Mouse (Mus musculus) limb, embryonic 10.5 days (tissue): Measurements from ENCODE around the gene Alk. TPM values are rescaled to one million over a fixed set of nuclear protein-coding genes. Genes with fewer than 3 reads are reported as not detected.

ENCODE experiments used
- DNase-seq: peaks from one replicate; pipeline ENCODE4 v3.0.0-alpha.2; 2017; ENCODE audit warnings: low spot score
- H3K27ac ChIP-seq: fragments of 300-500 bp; sonication (generic); 2 replicates; pipeline ENCODE4 v1.5.1; 2016; ENCODE audit warnings: mild to moderate bottlenecking
- H3K27me3 ChIP-seq: fragments of 300-500 bp; sonication (generic); 2 replicates; pipeline ENCODE4 v1.6.1; 2016; ENCODE audit warnings: low read depth, mild to moderate bottlenecking; ENCODE audit not compliant: poor library complexity, severe bottlenecking
- H3K36me3 ChIP-seq: fragments of 300-500 bp; sonication (generic); 2 replicates; pipeline ENCODE4 v1.6.1; 2016; ENCODE audit warnings: mild to moderate bottlenecking, moderate library complexity
- H3K4me1 ChIP-seq: fragments of 300-500 bp; sonication (generic); 2 replicates; pipeline ENCODE4 v1.6.1; 2016
- H3K4me3 ChIP-seq: fragments of 300-500 bp; sonication (generic); 2 replicates; pipeline ENCODE4 v1.5.1; 2016; ENCODE audit warnings: mild to moderate bottlenecking, moderate library complexity
- H3K9me3 ChIP-seq: fragments of 300-500 bp; sonication (generic); replicated peaks from 2 replicates; pipeline ENCODE4 v1.6.1; 2016; ENCODE audit warnings: mild to moderate bottlenecking
- WGBS: fragments of 180-500 bp; shearing (Covaris S2); methylation state at CpG from one replicate; pipeline ENCODE4 v1.1.7; 2016; 5-methylcytosine and 5-hydroxymethylcytosine counted together
- polyA plus RNA-seq: library from polyadenylated mRNA; unstranded; fragments of >200 nt; fragmentation: Nextera tagmentation; extraction: Ambion mirVana; gene quantifications from 2 replicates; pipeline ENCODE4 v1.2.1, GENCODE M21; 2016

Gene Alk
- polyA plus RNA-seq, 1 experiment from 2014 or later, result 0.04 TPM

- Histone ChIP-seq H3K4me3 (no peak overlapping the region), H3K4me1 (no peaks in the 10 kb centered on the region), H3K27me3 (no peaks in the 10 kb centered on the region), H3K27ac (no peak overlapping the region), H3K36me3 (no peaks in the 10 kb centered on the region), H3K9me3 (no peaks in the 10 kb centered on the region)
- 73% methylated on average over 6 of the region's 6 CpGs for WGBS
- DNase-seq, result no peak
Measured at GRCm38 (mm10) chr17:72005365-72005764, 599.1 kb downstream of the Alk start.

- Histone ChIP-seq H3K9me3 (no peaks in the 10 kb centered on the region), H3K27me3 (no peaks in the 10 kb centered on the region), H3K36me3 (no peaks in the 10 kb centered on the region), H3K4me1 (peaks cover 8% of the 10 kb centered on the region), H3K4me3 (no peak overlapping the region), H3K27ac (no peak overlapping the region; the same call in 1 of the 2 replicates)
- no peak for DNase-seq
- WGBS, result 72% methylated on average over 5 of the region's 5 CpGs
Measured at GRCm38 (mm10) chr17:71999527-72000482, 604.6 kb downstream of the Alk start.

GRCm38 (mm10) chr17:71997680-71998079 lies 606.7 kb downstream of the Alk start:
- Histone ChIP-seq H3K27me3 (no peaks in the 10 kb centered on the region), H3K27ac (no peak overlapping the region), H3K9me3 (no peaks in the 10 kb centered on the region), H3K4me3 (no peak overlapping the region), H3K36me3 (no peaks in the 10 kb centered on the region), H3K4me1 (peaks cover 8% of the 10 kb centered on the region)
- WGBS, result 90% methylated on average over 3 of the region's 3 CpGs
- DNase-seq, result no peak

GRCm38 (mm10) chr17:71995539-71995938 lies 608.9 kb downstream of the Alk start:
- Histone ChIP-seq H3K4me1 (peaks cover 8% of the 10 kb centered on the region), H3K36me3 (no peaks in the 10 kb centered on the region), H3K27me3 (no peaks in the 10 kb centered on the region), H3K27ac (no peak overlapping the region), H3K9me3 (no peaks in the 10 kb centered on the region), H3K4me3 (no peak overlapping the region)
- no peak for DNase-seq
- 87% methylated on average over 3 of the region's 3 CpGs for WGBS

GRCm38 (mm10) chr17:71994144-71994543 lies 610.3 kb downstream of the Alk start:
- Histone ChIP-seq H3K27me3 (no peaks in the 10 kb centered on the region), H3K27ac (no peak overlapping the region), H3K4me1 (no peaks in the 10 kb centered on the region), H3K4me3 (no peak overlapping the region), H3K36me3 (no peaks in the 10 kb centered on the region), H3K9me3 (no peaks in the 10 kb centered on the region)
- WGBS, result 82% methylated on average over 1 of the region's 1 CpGs
- DNase-seq, result no peak

GRCm38 (mm10) chr17:71993011-71993410 lies 611.4 kb downstream of the Alk start:
- H3K4me3 ChIP-seq, result no peak overlapping the region
- H3K27me3 ChIP-seq, result no peaks in the 10 kb centered on the region
- no peaks in the 10 kb centered on the region for H3K36me3 ChIP-seq
- no peak overlapping the region for H3K27ac ChIP-seq
- no peaks in the 10 kb centered on the region for H3K9me3 ChIP-seq
- WGBS, result 97% methylated on average over 2 of the region's 2 CpGs
- no peak for DNase-seq
- H3K4me1 ChIP-seq, result no peaks in the 10 kb centered on the region

- H3K27ac ChIP-seq, result no peak overlapping the region
- H3K4me3 ChIP-seq, result no peak overlapping the region
- no peaks in the 10 kb centered on the region for H3K27me3 ChIP-seq
- WGBS, result 79% methylated on average over 3 of the region's 3 CpGs
- no peak for DNase-seq
- peaks cover 12% of the 10 kb centered on the region for H3K4me1 ChIP-seq
- no peaks in the 10 kb centered on the region for H3K9me3 ChIP-seq
- H3K36me3 ChIP-seq, result no peaks in the 10 kb centered on the region
Measured at GRCm38 (mm10) chr17:71991260-71991659, 613.2 kb downstream of the Alk start.

GRCm38 (mm10) chr17:71990176-71990720 lies 614.2 kb downstream of the Alk start:
- Histone ChIP-seq H3K27me3 (no peaks in the 10 kb centered on the region), H3K9me3 (no peaks in the 10 kb centered on the region), H3K36me3 (no peaks in the 10 kb centered on the region), H3K4me3 (no peak overlapping the region), H3K27ac (no peak overlapping the region), H3K4me1 (peaks cover 15% of the 10 kb centered on the region)
- no peak for DNase-seq
- WGBS, result 82% methylated on average over 4 of the region's 4 CpGs

GRCm38 (mm10) chr17:71988736-71989569 lies 615.5 kb downstream of the Alk start:
- Histone ChIP-seq H3K4me3 (no peak overlapping the region), H3K9me3 (no peaks in the 10 kb centered on the region), H3K27ac (no peak overlapping the region), H3K36me3 (no peaks in the 10 kb centered on the region), H3K27me3 (no peaks in the 10 kb centered on the region), H3K4me1 (peaks cover 15% of the 10 kb centered on the region)
- 83% methylated on average over 9 of the region's 9 CpGs for WGBS
- DNase-seq, result no peak

DNA sequence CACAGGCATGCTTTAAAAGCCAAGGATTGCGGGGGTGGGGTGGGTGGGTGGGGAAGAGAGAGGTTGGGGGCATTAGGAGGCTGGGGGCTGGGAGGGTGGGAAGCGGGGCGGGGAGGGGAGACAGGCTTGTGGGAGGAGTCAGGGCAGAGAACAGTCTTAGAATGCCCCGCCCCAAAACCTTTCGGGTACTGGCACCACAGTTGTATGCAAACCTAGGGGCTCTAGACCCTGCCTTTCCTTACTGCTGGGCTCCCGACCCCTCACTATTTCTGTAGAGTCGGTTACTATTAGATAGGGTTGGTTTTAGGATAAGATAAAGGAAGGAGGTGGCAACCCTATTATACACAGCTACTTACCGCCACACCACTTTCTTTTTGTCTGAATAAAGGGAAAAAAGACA lies 617.4 kb downstream of the Alk start:
- peaks cover 15% of the 10 kb centered on the region for H3K4me1 ChIP-seq
- no peaks in the 10 kb centered on the region for H3K9me3 ChIP-seq
- WGBS, result 54% methylated on average over 7 of the region's 8 CpGs
- H3K36me3 ChIP-seq, result no peaks in the 10 kb centered on the region
- H3K4me3 ChIP-seq, result no peak overlapping the region
- no peaks in the 10 kb centered on the region for H3K27me3 ChIP-seq
- DNase-seq, result no peak
- H3K27ac ChIP-seq, result no peak overlapping the region

DNA sequence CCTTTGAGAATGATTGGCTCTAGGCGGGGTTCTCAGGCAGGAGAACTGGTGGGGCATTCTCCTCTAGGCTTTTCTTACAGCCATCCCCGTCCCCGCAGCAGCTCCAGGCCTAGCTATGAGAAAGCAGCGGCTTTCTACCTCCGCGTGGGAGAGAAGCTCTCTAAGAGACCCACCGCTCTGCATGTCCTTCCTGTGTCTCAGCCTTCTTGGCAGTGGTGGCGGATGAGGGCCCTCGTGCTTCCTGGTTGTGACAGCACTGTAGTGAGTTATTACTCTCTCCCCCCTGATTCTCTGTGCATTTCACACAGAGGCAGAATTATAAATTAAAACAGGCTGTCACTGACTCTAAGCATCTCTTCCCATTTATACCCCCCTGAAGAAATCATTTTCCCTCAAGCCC lies 618.0 kb downstream of the Alk start:
- no peaks in the 10 kb centered on the region for H3K27me3 ChIP-seq
- no peaks in the 10 kb centered on the region for H3K36me3 ChIP-seq
- no peak for DNase-seq
- no peak overlapping the region for H3K4me3 ChIP-seq
- no peaks in the 10 kb centered on the region for H3K9me3 ChIP-seq
- H3K27ac ChIP-seq, result no peak overlapping the region
- WGBS, result 50% methylated on average over 9 of the region's 9 CpGs
- peaks cover 15% of the 10 kb centered on the region for H3K4me1 ChIP-seq

DNA sequence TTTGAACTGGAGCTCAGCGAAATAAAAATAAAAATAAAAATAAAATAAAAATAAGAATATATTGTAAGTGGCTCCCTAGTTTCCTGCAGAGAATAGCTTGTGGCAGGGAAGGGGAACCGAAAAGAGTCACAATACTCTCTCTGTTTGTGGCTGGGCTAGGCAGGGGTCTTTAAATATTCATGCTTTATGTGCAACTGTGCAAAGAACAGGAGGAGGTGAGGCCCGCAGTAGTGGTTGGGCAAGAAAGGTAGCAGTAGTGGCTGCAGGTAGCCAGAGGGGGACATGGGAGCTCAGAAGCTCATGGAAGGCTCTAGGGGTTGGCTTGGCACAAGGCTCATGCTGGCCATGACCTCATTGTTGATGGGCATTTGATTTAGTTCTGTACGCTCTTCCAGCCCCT lies 623.2 kb downstream of the Alk start:
- peaks cover 10% of the 10 kb centered on the region for H3K4me1 ChIP-seq
- H3K27ac ChIP-seq, result no peak overlapping the region
- no peaks in the 10 kb centered on the region for H3K9me3 ChIP-seq
- H3K4me3 ChIP-seq, result no peak overlapping the region
- 84% methylated on average over 4 of the region's 4 CpGs for WGBS
- H3K36me3 ChIP-seq, result no peaks in the 10 kb centered on the region
- no peaks in the 10 kb centered on the region for H3K27me3 ChIP-seq
- DNase-seq, result no peak
